Mouse (Mus musculus) ES-CJ7 (cell line): ENCODE measurements at regions not wholly inside any gene's neighbourhood (a gene's known extent, or its start where the extent isn't known, plus 50 kb on each side); places are given as distances from the start of the nearest gene placed in this dataset.

Experiments
- DNase-seq: peaks from one replicate; pipeline ENCODE4 v3.0.0; 2011; ENCODE audit warnings: low read depth, low spot score

DNA sequence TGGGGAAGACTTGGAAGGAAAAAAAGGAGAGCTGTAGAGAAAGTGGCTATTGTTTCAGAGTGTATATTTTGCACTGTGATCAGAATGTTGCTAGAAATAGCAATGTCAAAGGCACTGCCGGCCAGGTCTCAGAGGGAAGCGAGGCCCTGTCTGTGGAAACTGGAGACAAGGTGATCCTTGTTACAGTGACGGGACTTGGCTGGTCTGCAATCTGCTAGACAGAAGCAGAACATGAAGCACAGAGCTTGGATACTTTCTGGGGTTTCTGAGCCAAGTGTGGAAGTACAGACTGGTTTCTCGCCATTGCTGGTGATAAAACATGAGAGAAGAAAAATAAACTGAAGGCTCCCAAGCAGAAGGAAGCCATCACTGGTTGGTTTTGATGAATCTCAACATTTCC is 198.3 kb upstream of the Slc7a14 start:
- DNase-seq, result no peak

DNA sequence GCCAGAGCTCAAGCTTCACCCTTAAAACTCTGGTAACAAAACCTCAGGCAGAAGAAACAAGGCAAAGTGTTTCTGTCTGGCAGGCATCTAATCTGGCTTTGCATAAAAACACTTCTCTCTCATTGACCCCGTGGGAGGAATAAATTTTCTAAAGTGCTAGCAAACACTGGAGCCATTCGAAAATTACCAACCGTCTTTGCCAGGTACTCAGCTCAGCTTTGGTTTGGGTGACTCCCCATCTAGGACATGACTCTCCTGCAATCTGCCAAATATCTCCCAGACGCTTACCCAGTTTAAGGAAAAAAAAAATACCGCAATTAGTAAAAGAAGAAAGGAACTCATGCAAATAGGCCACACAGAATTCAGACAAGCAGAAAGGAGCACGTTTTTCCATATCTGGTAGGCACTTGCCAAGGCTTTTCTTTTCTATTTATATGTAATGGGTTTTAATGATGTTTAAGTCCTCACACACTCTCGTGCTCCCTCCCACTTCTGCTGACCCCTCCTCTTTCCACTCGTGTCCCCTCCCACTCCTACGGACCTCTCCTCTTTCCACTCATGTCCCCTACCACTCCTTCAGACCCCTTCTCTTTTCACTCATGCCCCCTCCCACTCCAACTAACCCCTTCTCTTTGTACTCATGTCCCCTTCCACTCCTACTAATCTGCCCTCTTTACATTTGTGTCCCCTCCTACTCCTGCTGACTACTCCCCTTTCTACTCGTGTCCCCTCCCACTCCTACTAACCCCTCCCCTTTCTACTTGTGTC is 189.2 kb upstream of the Slc7a14 start:
- DNase-seq, result no peak

DNA sequence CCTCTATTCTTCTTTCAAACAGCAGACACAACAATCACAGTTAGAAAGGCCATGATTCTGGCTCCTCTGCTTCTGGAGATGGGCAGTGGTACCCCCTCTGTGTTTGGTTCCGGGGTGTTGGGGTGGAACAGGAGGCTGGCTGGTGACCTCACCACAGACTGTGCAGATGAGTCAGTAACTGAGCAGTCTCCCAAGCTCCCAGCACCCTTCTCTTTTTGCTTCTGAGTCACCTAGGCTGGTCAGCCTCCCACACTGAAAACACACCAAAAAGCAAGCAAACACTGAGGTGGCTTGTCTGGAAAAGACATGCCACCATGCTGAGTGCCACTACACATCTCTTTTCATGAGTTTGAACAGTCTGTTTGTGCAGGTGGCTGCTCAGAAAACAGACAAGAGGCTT is 185.1 kb upstream of the Slc7a14 start:
- no peak for DNase-seq

DNA sequence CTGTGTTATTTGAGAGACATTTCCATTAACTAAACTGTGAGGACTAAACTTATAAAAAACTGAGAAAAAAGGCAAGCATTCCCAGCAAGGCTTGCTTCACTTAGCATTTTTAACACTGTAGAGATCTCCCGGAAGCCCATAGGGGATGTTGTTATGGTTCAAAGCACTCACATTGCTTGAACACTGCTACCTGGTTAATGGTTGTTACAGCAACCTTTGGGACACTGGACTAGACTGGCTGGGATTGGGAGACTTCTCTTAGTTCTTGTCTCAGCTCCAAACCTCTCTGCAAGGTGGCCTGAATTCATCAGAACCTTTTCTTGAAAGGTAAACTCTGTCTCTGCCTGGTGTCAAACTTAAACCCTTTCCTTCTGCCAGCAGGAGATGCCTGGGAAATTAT is 184.5 kb upstream of the Slc7a14 start:
- DNase-seq, result no peak

DNA sequence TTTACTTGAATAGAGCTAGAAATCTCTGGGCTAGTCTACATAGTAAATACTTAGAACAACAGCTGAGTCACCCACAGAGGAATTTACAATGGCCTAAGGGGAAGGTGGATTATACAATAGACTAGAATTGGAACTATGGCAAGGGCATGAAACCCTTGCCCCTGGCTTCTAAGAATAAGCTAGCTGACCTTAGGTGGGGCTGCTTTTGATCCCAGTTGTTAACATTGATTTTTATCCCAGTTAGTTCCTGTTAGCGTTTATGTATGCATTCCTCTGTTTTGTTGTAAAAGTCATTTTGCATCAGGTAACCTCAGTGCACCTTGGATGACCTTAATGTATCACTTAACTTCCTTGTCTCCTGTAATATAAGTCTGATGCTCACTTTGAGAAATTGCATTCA is 181.6 kb upstream of the Slc7a14 start:
- peak; percentile 37 for DNase-seq

DNA sequence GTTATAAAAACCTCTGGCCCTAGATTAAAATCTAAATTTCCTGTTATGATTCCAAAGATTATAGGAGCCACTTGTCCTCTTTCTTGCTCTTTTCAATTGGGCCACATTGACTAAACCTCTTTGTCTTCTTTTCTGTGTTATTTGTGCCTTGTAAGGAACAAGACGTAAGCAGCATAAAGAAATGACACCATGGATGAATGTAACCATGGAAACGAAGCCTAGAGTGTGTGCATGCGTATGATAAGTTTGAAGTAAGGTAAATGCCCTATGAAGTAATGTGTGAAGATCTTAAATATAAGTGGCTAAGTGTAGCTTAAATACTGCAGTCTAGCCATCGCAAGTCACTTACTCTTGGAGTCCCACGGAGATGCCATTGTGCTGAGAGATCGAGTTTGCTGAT is 177.4 kb upstream of the Slc7a14 start:
- no peak for DNase-seq

DNA sequence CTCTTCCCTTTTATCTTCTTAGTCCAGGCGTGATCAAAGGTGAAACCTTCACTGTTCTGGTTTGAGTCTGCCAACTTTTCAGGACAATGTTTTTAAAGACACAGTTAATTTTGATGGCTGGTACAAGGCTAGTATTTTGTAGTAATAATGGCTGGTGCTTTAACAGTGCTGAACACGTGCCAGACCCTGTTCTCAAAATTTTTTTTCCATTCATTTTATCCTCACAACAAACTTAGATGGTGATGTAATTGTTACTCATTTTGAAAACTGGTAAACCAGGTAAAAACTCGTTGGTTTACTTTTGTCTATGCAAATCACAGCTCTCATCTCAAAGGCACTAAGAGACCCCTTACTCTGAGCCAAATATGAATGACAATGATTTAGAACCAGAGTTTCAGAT is 171.8 kb upstream of the Slc7a14 start:
- DNase-seq, result no peak

DNA sequence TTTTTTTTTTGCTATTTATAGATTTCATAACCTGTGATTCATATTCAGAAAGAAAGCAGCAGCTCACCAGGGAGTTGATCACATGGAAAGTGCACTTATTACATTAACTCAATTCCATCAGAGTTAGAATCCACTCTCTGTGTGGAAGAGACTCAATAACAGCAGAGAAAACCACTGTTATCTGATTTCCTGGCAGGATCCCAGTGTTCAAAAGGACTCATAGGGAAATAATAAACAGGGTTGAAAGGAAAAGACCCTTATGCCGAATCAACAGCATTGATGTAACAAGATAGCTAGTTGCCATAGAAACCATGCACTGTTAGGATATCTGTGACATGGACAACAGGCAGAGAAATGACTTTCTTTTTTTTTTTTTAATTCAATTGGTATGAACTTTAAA is 157.7 kb upstream of the Slc7a14 start:
- DNase-seq, result no peak

DNA sequence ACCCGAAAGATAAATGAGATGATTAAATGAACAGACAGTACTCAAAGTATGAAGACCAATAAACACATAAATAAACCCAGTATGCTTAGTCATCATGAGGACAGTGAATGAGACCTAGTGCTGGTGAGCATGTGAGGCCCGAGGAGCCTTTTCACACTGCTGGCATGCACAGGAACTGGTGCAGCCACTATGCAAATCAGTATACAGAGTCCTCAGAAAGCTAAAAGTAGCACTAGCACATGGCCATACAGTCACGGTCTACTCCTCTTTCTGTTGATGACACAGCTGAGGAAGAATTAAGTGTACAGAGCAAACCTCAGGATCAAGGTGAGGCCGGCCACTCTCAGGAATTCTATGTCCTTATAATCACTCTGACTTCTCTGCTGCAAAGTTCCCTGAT is 154.1 kb upstream of the Slc7a14 start:
- no peak for DNase-seq

DNA sequence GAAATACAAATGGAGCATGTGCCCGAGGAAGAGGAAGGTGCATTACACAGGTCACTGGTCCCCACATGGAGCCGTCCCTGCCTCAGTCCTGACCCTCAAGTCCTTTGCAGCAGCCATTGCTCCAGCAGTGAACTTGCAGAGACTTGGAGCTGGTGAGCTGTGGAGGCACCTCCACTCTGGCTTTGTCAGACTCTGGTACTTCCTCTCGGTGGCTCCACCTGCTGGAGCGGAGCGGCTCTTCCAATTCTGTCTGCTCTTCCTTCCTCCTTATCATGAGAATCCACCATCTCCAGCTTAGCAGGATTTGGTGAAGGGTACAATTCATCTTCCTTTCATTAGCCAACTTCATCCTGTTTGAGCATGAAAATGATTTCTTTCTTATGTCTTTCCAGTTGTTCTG is 149.3 kb upstream of the Slc7a14 start:
- DNase-seq, result peak; percentile 52

DNA sequence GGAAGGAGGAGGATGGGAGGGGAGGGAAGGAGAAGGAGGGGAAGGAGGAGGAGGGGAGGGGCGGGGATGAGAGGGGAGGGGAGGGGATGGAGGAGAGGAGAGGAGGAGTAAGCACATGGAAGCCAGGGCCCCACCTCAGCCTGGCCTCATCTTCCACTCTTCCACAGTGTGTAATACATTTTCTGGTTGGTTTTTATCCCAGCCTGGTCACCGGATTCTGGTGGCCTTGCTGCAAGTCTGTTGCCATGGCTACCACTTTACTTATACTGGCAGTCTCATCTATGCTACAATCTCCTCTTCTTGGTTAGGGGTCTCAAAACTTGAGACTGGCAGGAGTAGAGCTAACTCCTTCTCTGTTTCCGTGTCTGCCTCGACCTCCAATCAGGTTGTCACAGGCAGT is 147.8 kb upstream of the Slc7a14 start:
- DNase-seq, result no peak

DNA sequence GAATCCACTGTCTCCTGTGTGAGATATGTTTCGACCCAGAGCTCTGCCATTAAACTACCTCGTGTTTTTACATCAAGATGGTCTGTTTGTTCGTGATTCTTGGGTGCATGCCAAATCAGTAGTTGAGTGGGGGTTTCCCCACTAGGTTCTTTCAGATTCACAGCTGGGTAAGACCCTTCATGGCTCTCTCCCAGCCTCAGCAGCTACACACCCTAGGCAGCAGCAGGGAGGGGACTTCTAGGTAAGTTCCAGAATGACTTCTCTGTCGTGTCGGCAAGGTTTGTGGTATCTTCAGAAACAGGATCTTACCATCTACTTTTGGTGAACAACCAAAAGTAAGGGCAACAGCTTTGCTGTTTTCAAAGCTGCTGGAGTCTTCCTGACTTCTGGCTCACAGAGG is 144.9 kb upstream of the Slc7a14 start:
- DNase-seq, result no peak

DNA sequence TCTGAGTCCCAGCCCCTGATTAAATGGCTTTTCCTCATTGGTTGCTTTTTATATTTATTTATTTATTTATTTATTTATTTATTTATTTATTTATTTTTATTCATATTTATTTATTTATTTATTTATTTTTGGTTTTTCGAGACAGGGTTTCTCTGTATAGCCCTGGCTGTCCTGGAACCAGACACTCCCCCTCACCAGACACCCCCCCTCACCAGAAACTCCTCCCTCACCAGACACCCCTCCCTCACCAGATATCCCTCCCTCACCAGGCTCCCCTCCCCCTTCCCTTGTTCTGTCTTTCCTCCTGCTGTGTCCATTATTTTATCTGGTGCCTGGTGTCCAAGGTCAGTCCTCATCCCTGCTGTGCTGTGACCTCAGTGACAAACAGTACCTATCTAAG is 134.7 kb upstream of the Slc7a14 start:
- DNase-seq, result no peak

DNA sequence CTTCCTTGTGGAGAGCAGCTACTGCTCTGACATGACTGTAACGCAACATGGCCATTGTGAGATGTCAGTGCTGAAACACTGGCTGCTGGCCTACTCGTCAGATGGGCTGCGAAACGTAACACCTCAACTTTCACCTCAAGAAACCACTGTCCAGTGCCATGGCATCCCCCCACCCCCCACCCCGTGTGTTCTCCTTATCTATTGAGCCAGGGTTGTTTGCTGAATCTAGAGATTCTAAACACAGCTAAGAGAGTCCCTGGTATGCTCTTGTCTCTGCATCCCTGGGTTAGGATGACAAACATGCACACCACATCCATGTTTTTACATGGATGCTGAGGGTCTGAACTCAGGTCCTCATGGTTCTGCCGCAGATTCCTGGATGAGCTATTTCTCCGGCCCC is 134.1 kb upstream of the Slc7a14 start:
- DNase-seq, result no peak

DNA sequence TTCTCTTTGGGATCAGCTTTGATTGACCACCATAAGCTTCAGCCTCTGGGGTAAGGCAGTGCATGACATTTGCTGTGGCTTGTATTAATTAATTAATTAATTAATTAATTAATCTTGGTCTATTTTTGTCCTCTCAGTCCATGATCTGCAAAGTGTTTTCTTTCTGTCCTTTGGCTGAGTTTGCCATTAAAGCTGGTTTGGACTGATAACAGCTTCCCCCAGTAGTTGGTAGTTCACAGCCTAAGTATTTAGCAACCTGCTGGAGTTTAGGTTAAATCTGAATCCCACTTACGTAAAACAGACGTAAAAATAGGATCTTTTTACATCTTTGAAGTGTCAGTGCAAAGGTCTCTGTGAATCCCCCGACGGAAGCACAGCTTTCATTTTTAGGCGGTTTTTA is 133.7 kb upstream of the Slc7a14 start:
- DNase-seq, result no peak

DNA sequence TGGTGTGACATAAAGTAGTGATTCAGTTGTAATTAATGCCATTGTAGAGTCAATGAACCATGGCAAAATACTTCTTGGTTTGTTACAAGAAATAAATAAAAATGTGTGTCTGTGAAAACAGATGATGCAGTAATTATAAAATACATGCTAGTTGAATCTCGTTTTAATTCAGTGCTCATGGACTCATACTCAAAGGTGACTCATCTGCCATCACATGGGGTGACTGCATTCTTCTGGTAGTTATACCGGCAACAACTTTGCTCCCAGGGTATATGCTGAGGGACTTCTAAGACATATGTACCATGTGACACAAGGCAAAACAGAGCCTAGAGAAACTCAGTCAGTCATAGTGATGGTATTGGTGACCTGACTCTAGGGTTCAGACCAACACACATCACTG is 130.1 kb upstream of the Slc7a14 start:
- no peak for DNase-seq

DNA sequence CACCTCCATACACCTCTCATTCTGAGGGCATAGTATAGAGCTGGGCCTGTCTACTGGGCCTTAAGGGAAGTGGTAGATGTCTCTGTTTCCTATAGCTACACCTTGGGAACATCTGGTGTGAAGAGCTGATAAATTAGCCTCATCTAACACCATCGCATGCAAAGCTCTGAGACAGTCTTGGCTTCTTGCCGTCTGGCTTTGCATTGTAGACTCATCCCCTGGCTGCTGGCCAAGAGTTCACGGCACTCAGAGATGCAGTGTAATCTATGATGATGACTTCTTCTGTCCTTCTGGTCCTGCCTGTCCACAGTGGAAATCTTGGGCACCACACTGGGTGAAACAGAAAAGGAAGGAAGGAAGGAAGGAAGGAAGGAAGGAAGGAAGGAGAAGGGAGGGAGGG is 127.8 kb upstream of the Slc7a14 start:
- no peak for DNase-seq

DNA sequence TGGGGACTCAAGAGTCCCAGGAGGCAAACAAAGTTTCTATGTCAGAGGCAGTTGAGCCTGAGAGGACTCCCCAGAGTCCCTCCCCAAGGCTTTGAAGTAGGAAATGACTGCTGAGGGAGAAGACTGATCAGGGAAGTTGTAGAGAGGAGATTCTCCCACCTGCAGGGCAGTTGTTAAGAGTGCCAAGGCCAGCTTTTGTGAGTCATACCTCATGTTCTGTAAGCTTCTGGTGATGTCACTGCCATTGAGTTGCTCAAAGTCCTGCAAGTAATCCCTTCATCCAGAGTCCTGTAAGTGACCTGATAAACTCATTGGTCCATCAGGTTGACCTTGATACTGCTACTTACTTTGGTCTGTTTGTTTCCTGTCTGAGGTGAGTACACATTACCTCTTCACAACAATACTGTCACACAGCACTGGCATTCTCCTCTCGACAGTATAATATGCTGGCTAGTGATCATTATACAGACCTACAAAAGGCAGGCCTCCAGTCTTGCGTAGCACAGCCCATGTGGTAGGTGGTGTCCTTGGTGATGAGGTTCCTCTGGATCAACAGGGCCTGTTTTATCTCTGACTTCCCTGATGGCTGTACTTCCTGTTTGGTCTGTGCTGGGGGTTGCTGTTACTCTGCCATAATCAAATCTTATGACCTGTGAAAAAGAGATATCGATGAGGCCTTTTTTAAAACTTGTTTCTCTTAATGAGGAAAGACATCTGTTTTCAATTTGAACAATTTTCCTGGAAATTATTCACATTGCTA is 125.2 kb upstream of the Slc7a14 start:
- DNase-seq, result no peak

DNA sequence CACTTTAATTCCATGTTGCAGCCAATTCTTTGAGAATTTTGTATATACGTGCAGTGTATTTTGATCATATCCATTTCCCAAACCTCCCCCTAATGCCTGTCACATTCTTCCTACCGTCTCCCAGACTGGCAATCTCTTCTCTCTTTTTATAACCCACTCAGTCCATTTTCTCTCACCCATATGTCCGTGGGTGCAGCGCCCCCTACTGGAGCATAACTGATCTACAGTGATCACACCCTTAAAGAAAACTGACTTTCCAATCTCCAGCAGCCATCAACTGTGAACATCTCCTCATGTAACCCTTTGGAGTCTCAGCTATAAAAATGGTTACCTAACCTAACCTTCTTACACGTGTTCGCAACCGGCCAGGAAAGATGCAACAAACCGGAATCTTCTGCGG is 123.0 kb upstream of the Slc7a14 start:
- no peak for DNase-seq

DNA sequence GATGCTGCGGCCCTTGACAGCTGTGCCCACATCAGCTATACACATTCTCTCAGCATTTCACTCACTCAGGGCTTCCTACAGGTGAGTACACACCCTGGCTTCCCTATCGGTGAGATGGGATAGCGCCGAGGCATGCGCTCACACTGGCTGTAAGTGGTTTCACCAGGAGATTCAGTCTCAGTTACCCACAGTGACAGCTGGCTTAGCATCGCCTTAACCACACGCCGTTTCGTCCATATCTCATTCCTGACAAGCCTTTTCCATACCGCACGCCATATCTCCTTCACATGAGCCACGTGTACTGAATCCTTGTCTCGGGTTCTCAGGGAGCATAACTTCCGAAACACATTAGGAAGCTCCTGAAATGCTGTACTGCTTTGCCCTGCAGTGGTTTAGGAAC is 113.3 kb upstream of the Slc7a14 start:
- DNase-seq, result no peak

DNA sequence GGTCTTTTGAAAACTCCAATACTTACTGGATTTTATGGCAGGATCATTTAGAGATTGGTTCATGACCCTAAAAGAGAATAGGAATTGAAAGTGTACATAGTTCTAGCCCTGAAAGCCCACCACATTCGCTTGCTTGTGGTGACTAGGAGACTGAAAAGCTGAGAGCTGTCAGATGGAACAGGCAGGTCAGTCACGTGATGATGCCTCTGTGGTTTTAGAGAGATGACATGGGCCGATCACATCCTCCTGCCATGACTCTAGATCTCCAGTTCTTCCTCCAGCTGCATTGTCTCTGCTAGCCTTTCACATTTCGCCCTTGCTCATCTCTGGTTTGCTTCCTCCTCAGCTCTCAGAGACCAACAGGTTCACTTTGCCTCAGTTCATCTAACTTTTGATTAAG is 98.6 kb upstream of the Slc7a14 start:
- DNase-seq, result no peak

DNA sequence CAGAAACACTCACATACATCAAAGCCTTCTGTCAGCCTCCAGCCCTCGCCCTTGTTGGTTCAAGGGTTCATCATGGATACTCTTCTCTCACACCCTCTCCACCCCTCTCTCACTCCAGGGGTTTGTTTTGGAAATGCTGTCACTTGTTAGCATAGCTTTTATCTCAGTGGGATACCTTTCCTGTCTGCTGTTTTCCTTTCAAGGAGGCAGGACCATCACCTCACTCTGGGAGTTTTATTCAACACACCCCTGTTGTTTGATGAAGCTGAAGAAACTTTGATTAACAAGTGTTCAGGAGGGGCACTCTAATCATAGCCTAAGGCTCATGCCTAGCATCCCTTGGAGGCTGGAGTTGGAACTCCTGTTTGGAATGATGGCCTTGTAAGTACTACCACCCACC is 95.7 kb upstream of the Slc7a14 start:
- DNase-seq, result peak; percentile 94

DNA sequence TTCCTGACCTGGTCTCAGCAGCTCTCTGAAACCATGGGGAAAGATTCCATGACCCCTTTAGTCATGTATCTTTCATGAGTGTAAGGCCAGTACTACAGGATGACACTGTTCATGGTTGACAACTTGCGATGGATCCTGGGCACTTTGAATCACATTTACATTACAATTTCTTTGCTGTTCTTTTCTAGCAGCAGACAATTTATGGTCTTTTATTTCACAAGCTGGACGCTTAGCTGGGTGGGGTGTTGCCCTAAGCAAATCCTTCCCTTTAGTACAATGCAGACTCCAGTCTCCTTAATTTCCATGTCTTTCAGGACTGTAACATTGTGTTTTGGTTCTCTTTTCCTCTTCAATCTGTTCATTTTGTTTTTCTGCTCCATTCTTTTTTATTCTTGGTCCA is 89.0 kb upstream of the Slc7a14 start:
- DNase-seq, result peak; percentile 59
